Mouse (Mus musculus): ENCODE results near the gene Nol10.
"Not testable (repeated sequence)": the region's sequence is repeated elsewhere in the genome, so short reads cannot be mapped to it uniquely, and the experiment has no call there.

Gene Nol10

DNA sequence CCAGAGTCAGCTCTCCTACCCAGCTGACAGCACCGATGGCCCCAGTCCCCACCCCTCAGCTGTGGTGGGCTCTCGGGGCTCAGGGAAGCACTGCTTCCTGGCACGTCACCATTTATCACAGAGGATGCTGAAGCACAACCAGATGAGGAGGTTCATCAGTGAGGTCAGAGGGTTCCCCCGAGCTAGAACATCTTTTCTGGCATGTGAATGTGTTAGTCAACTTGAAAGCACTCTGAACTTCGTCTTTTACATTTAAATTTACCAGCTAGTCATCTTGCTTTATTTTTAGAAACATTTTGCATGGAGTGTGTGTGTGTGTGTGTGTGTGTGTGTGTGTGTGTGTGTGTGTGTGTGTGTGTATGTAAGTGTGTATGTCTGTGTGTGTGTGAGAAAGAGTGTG is 105.7 kb downstream of the Nol10 start:
- peak; percentile 84 for DNase-seq (ENCODE audit: low read depth, low spot score)

DNA sequence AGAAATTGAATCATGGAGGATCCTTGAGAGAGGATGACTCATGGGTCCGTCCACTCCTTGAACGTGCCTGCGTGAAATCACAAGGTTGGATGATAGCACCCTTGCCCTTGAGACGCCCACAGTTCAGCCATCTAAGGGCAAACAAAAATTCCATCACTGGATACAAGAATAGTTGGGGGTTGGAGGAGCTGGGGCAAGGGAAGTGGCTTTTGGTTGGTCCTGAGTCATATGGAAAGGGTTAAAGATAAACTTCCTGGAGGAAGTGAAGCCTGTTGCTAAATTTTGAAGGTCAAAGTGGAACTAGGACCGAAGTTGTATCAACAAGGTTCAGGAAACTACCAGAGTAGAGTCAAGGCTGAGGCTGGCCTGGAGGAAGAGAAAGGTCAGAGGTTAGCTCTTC is 106.8 kb downstream of the Nol10 start:
- DNase-seq (ENCODE audit: low read depth, low spot score), result no peak

GRCm38 (mm10) chr12:17459223-17459622 is 111.0 kb downstream of the Nol10 start:
- DNase-seq (ENCODE audit: low read depth, low spot score), result not testable (repeated sequence)

- DNase-seq (ENCODE audit: low read depth, low spot score), result no peak
Observed at GRCm38 (mm10) chr12:17463706-17464105, 115.4 kb downstream of the Nol10 start.

- DNase-seq (ENCODE audit: low read depth, low spot score), result not testable (repeated sequence)
Observed at GRCm38 (mm10) chr12:17464550-17464949, 116.3 kb downstream of the Nol10 start.

DNA sequence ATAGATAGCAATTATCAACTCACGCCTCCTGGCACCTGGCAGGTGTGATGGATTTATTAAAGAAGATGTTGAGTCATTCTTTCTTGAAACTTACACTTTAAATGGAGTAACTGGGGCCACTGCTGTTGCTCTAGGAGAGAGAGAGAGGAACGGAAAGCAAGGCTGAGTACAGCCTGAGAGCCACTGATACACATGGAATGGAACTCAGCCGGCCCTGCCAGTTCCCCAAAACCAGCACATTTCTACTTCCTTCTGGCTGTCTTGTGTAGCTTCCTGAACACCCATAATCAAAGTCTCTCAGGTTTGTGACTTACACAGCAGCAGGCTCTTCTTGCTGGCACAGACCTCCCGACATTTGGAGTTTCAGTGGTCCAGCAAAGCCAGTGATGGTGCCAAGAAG is 118.5 kb downstream of the Nol10 start:
- peak; percentile 51 for DNase-seq (ENCODE audit: low read depth, low spot score)

GRCm38 (mm10) chr12:17468359-17468758 is 120.1 kb downstream of the Nol10 start:
- no peak for DNase-seq (ENCODE audit: low read depth, low spot score)

GRCm38 (mm10) chr12:17469869-17470268 is 121.6 kb downstream of the Nol10 start:
- DNase-seq (ENCODE audit: low read depth, low spot score), result no peak

DNA sequence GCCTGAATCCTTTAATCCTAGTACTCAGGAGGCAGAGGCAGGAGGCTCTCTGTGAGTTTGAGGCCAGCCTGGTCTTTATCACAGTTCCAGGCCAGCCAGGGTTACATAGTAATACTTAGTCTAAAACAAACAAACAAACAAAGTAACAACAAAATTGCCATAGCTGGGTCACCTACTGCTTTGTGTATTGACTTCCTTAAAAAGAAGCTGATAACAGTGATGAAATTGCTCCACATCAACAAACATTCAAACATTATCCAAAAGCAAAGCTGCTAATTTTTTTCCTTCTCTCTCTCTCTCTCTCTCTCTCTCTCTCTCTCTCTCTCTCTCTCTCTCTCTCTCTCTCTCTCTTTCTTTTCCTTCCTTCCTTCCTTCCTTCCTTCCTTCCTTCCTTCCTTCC is 122.3 kb downstream of the Nol10 start:
- not testable (repeated sequence) for DNase-seq (ENCODE audit: low read depth, low spot score)

GRCm38 (mm10) chr12:17471405-17471804 is 123.1 kb downstream of the Nol10 start:
- no peak for DNase-seq (ENCODE audit: low read depth, low spot score)

DNA sequence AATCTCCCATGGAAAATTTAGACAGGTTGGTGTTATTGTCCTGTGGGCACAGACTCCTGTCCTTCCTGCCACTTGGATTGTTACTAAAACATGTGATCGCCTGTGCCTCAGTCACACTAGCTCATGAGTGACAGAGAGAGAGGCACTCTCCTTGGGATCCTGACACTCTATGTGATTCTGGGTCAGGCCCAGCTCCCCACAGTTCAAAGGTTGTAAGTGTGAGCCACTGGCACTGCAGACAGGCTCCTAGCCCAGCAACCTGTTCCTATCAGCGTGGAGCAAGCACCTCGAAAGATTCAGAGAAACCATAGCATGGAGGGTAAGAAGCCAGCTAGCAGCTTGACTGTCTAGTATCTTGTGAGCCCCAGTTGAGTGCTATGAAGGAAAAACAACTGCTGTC is 124.9 kb downstream of the Nol10 start:
- DNase-seq (ENCODE audit: low read depth, low spot score), result no peak

DNA sequence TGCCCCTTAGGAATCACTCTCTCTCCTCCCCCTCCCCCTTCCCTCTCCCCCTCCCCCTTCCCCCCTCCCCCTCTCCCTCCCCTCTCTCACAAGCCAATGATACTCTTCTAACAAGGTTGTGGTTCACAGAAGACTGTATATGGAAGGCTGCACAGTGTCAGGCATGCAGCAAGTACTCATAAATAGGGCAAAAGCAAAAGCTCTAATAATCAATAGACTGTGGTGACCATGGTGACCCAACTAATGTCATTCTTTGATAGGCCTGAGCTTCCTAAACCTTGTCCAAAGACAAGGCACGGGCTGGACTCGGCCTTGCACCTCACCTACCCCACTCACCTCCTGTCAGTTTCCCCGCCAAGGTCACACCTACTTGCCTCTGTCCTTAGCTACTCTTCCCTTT is 125.6 kb downstream of the Nol10 start:
- DNase-seq (ENCODE audit: low read depth, low spot score), result no peak

DNA sequence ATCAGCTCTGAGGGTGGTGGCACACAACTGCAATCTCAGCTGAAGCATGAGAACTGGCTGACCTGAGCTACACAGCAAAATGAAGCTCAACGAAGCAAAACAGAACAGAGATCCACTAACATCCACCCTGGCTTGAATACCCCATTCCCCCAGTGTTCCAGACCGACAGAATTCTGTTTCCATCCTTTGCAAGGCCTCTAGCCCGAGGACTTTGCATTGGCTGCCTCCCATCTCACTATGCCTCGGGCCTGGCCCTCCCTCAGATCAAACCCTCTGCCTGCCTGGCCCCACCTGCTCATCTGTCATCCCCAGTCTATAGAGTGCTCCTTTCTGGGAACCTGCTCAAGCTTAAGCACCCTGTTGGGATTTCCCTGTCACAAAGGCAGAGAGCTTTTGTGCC is 126.4 kb downstream of the Nol10 start:
- DNase-seq (ENCODE audit: low read depth, low spot score), result no peak

DNA sequence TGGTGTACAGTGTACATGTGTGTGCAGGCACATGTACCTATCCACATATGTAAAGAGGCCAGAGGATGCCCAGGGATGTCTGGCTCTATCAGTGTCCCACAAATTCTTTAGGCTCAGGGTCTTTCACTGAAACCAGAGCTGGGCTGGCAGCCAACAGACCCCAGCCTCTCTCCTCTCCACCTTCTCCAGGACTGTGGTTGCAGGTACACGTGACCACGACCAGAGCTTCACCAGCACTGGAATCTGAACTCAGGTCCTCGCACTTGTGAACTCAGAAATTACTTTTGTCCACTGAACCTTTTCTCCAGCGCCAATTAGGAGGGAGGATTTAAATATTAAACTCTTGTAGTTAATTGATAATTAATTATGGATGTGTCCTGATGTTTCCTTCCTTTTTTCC is 126.9 kb downstream of the Nol10 start:
- no peak for DNase-seq (ENCODE audit: low read depth, low spot score)

GRCm38 (mm10) chr12:17478196-17478595 is 129.9 kb downstream of the Nol10 start:
- no peak for DNase-seq (ENCODE audit: low read depth, low spot score)

GRCm38 (mm10) chr12:17478856-17479255 is 130.6 kb downstream of the Nol10 start:
- no peak for DNase-seq (ENCODE audit: low read depth, low spot score)

Data from A20 (cell line).